Mouse (Mus musculus) embryo, embryonic 10 days (tissue): ENCODE data around the gene Xrcc3.

ENCODE experiments used
- DNase-seq: peaks from one replicate; pipeline ENCODE4 v3.0.0-alpha.2; 2015; ENCODE audit warnings: low spot score

Gene Xrcc3

GRCm38 (mm10) chr12:111774156-111774555, 39.5 kb downstream of the Xrcc3 start:
- no peak for DNase-seq

- no peak for DNase-seq
These were observed 43.0 kb downstream of the Xrcc3 start for GRCm38 (mm10) chr12:111770651-111771050.

- DNase-seq, result no peak
These were observed 43.7 kb downstream of the Xrcc3 start for GRCm38 (mm10) chr12:111769816-111770577.

GRCm38 (mm10) chr12:111769306-111769705, 44.4 kb downstream of the Xrcc3 start:
- DNase-seq, result no peak

- no peak for DNase-seq
These were observed 45.2 kb downstream of the Xrcc3 start for GRCm38 (mm10) chr12:111768322-111768928.

- DNase-seq, result peak; percentile 76
These were observed 47.1 kb downstream of the Xrcc3 start for GRCm38 (mm10) chr12:111766313-111767236.

- DNase-seq, result no peak
These were observed 50.9 kb downstream of the Xrcc3 start for GRCm38 (mm10) chr12:111762620-111763280.

GRCm38 (mm10) chr12:111760306-111760908, 53.3 kb downstream of the Xrcc3 start:
- DNase-seq, result no peak

GRCm38 (mm10) chr12:111759176-111760061, 54.3 kb downstream of the Xrcc3 start:
- DNase-seq, result peak; percentile 44

- peak; percentile 86 for DNase-seq
These were observed 55.1 kb downstream of the Xrcc3 start, which contains the start of gene Klc1 for GRCm38 (mm10) chr12:111758381-111759175. TSS of gene Klc1 (plus strand) at chr12:111758849.

GRCm38 (mm10) chr12:111757561-111758325, 55.9 kb downstream of the Xrcc3 start:
- DNase-seq, result no peak

- DNase-seq, result no peak
These were observed 57.0 kb downstream of the Xrcc3 start for GRCm38 (mm10) chr12:111756698-111757082.

- no peak for DNase-seq
These were observed 57.5 kb downstream of the Xrcc3 start for GRCm38 (mm10) chr12:111756082-111756697.

GRCm38 (mm10) chr12:111755231-111755630, 58.4 kb downstream of the Xrcc3 start:
- no peak for DNase-seq

- DNase-seq, result no peak
These were observed 59.0 kb downstream of the Xrcc3 start for GRCm38 (mm10) chr12:111754710-111755109.

GRCm38 (mm10) chr12:111753347-111753746, 60.3 kb downstream of the Xrcc3 start:
- DNase-seq, result no peak
